Mouse (Mus musculus) stomach, embryonic 15.5 days (tissue): ENCODE measurements around the gene Sept9. TPM values are rescaled to one million over a fixed set of nuclear protein-coding genes. Genes with fewer than 3 reads are reported as not detected.

Experiments used
- ATAC-seq: fragments of 200-750 bp; cut with Nextera tagmentation; 2 replicates; pipeline ENCODE4 v1.8.0; 2017; ENCODE audit warnings: low read depth, moderate number of reproducible peaks, moderate TSS enrichment; ENCODE audit not compliant: insufficient read depth, low FRiP score
- H3K27ac ChIP-seq: fragments of 300-500 bp; sonication (generic); 2 replicates; pipeline ENCODE4 v1.5.1; 2015; ENCODE audit warnings: mild to moderate bottlenecking, inconsistent platforms
- H3K27me3 ChIP-seq: fragments of 300-500 bp; sonication (generic); replicated peaks from 2 replicates; pipeline ENCODE4 v1.6.1; 2015; ENCODE audit warnings: inconsistent platforms
- H3K36me3 ChIP-seq: fragments of 300-500 bp; sonication (generic); 2 replicates; pipeline ENCODE4 v1.6.1; 2015; ENCODE audit warnings: inconsistent platforms
- H3K4me1 ChIP-seq: fragments of 300-500 bp; sonication (generic); 2 replicates; pipeline ENCODE4 v1.6.1; 2015; ENCODE audit warnings: inconsistent platforms
- H3K4me2 ChIP-seq: fragments of 300-500 bp; sonication (generic); 2 replicates; pipeline ENCODE4 v1.6.1; 2015; ENCODE audit warnings: mild to moderate bottlenecking, inconsistent platforms
- H3K4me3 ChIP-seq: fragments of 300-500 bp; sonication (generic); replicated peaks from 2 replicates; pipeline ENCODE4 v1.5.1; 2015; ENCODE audit warnings: inconsistent platforms
- H3K9ac ChIP-seq: fragments of 300-500 bp; sonication (generic); 2 replicates; pipeline ENCODE4 v1.6.1; 2015; ENCODE audit warnings: inconsistent platforms
- H3K9me3 ChIP-seq: fragments of 300-500 bp; sonication (generic); 2 replicates; pipeline ENCODE4 v1.6.1; 2016; ENCODE audit warnings: inconsistent platforms
- WGBS: fragments of 180-500 bp; shearing (Covaris S2); methylation state at CpG from one replicate; pipeline ENCODE4 v1.1.7; 2015; 5-methylcytosine and 5-hydroxymethylcytosine counted together
- polyA plus RNA-seq: library from polyadenylated mRNA; unstranded; fragments of >200 nt; fragmentation: Nextera tagmentation; extraction: Ambion mirVana; gene quantifications from 2 replicates; pipeline ENCODE4 v1.2.1, GENCODE M21; 2015

Gene Sept9
- polyA plus RNA-seq, 1 experiment from 2014 or later = 107 TPM

DNA sequence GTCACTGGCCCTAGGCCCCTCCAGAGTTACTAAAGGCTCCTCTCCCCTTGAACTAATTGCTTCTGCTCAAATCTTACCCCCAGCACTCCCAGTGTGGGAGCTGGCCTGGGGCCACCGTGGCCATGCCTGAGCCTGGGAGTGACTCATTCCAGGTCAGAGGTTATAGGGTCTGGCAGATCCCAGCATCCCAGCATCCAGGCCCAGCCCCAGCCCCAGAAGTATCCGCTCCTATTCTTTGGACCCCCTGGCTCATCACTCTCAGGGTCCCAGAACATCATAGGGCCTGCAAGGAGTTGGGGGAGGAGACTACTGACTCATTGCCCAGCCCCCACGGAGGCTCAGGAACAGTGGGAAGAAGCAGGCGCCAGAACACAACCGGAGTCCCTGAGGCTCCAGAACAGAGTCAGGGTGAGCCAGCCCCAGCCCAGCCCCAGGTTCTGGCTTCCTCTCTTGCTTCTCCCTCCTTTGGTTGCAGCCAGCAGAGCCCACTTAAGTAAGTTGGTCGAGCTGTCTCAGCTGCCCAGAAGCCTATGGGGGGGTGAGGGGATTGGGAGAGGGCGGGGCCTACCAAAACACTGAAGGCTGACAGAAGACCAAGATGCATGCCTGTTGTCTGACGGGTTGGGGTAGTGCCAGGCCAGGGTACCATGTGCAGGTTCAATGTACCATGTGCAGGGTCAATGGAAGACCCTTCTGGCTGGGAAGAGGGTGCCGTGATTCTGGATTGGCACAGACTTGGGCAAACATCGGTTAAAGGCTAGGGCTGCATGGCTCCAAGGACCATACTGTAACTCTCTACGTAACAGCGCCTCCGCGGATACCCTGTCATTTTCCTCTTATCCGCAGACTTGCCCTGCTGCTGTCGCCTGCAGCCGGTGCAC is 132.1 kb downstream of the Sept9 start:
- Histone ChIP-seq H3K4me3 (peak overlapping the region; percentile 51), H3K9ac (no peak overlapping the region), H3K27ac (peak overlapping the region; percentile 87), H3K36me3 (no peaks in the 10 kb centered on the region), H3K4me2 (peak overlapping the region; percentile 87), H3K9me3 (no peaks in the 10 kb centered on the region), H3K27me3 (no peaks in the 10 kb centered on the region), H3K4me1 (peaks cover 66% of the 10 kb centered on the region)
- peak; percentile 1; the same call in 1 of the 2 replicates for ATAC-seq
- WGBS = 4% methylated on average over 17 of the region's 17 CpGs

DNA sequence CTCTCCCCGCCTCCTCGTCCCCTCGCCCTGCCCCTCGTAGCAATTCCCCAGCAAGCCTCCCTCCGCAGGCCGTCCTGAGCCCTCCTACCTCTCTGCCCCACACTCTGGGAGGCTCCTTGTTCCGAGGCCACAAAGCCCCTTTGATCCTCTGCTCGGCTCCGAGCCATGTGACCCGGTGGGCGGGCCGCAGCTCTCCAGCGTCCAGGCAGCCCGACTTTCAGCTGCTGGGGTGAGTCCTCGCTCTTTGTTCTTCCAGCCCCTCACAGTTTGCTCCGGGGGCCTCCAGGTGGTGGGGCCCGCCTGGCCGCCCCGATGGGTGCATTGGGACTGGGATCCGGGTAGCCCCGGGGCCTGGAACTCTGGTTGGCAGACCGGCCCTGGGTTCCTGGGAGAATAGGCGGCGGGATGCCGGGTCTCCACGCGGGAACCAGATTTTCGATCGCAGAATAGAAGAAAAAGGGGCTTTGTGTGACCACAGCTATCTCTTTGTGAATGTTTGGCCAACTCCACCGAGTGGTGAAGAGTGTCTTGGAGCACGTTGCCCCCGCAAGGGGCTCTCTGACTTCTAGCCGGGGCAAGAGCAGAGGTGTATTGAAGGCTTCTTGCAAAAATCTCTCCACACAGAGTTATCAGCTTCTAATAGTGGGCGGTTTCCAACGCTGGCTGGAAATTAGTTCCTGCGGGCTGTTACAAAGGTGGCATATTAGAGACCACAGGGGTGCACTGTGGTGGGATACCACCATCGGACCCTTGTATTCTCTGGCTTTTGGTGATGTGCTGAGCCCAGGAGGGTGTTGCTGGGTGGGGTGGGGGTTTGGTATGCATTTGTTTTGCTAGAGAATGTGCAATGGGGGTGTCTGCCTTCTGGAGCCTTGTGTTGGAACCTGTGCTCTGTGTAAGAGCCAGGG is 133.0 kb downstream of the Sept9 start:
- peak; percentile 71 for ATAC-seq
- peaks cover 68% of the 10 kb centered on the region for H3K4me1 ChIP-seq

DNA sequence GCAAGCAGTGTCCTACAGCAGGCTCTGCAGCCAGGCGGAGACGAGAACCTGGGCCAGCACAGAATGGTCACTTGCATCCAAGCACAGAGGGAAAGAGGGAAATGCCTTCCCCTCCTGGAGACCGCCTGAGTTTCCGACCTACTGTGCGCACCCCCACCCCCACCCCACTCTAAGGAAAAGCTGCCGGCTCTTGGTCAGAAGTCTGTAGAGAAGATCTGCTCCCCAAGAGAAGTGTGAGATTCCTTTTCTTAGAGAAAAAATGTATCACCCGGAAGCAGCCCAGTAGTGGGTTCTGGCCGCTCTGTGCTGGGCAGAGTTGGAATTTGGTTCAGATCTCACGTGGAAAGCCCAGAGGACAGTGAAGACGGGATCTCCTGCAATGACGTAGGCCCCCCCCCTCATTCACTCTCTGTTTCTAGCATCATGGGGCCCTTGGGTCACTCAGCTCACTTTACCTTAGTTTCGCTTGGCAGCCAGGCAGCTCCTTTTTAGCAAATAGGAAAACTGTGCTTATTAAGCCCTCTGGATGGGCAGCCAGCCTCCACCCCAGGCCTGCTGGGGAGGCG is 133.8 kb downstream of the Sept9 start:
- ATAC-seq = no peak
- Histone ChIP-seq H3K9ac (peak overlapping the region; percentile 47; the same call in 1 of the 2 replicates), H3K27ac (peak overlapping the region; percentile 87), H3K36me3 (no peaks in the 10 kb centered on the region), H3K27me3 (no peaks in the 10 kb centered on the region), H3K4me1 (peaks cover 75% of the 10 kb centered on the region), H3K4me3 (peak overlapping the region; percentile 51), H3K4me2 (peak overlapping the region; percentile 87), H3K9me3 (no peaks in the 10 kb centered on the region)
- WGBS = 26% methylated on average over 13 of the region's 13 CpGs

More for the DNA sequence above, 133.0 kb downstream of the Sept9 start:
- Histone ChIP-seq H3K27me3 (no peaks in the 10 kb centered on the region), H3K4me3 (peak overlapping the region; percentile 51), H3K4me2 (peak overlapping the region; percentile 87), H3K9ac (peak overlapping the region; percentile 47), H3K27ac (peak overlapping the region; percentile 87), H3K9me3 (no peaks in the 10 kb centered on the region), H3K36me3 (no peaks in the 10 kb centered on the region)
- WGBS = 2% methylated on average over 37 of the region's 37 CpGs

DNA sequence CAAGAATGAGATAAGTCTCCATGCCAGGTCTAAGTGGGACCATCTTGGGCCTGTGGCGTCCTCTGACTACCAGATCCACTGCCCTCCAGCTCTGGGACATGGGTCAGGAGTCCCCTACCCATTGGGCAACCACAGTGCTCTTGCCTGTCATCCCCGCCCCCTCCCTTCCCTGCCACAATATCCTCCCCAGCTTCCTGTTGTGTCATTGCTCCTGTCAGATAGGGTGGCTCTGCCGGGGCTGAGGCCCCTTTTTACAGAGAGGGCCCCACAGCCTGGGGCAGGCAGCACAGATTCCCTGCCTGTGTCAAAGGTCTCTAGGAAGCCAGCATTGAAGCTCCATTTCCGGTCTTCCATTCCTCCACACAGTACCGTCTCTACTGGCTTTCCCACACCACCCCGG is 134.6 kb downstream of the Sept9 start:
- Histone ChIP-seq H3K27ac (peak overlapping the region; percentile 87), H3K27me3 (no peaks in the 10 kb centered on the region), H3K4me1 (peaks cover 84% of the 10 kb centered on the region), H3K9me3 (no peaks in the 10 kb centered on the region), H3K36me3 (no peaks in the 10 kb centered on the region), H3K9ac (no peak overlapping the region), H3K4me3 (peak overlapping the region; percentile 51), H3K4me2 (peak overlapping the region; percentile 87)
- ATAC-seq = no peak
- 30% methylated on average over 6 of the region's 6 CpGs for WGBS

DNA sequence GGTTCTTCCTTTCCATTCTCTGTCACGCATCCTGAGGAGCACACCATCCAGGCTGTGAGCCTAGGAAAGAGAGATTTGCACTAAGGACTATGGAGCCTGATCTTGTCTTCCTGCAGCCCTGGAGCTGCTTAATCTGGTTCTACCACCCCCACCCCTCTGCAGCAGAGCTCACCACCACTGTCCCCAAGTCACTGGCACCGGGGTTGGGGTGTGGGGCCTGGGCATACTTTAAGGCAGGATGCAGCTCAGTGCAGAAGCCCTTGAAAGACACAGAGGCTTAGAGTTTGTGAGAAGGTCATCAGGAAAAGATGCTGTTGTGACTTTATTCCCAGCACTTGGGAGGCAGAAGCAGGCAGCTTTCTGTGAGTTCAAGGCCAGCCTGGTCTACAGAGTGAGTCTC is 135.7 kb downstream of the Sept9 start:
- 70% methylated on average over 2 of the region's 2 CpGs for WGBS
- Histone ChIP-seq H3K4me1 (peaks cover 87% of the 10 kb centered on the region), H3K36me3 (no peaks in the 10 kb centered on the region), H3K27ac (peak overlapping the region; percentile 87; the same call in 1 of the 2 replicates), H3K4me2 (peak overlapping the region; percentile 87), H3K27me3 (no peaks in the 10 kb centered on the region), H3K9me3 (no peaks in the 10 kb centered on the region), H3K9ac (no peak overlapping the region), H3K4me3 (peak overlapping the region; percentile 51; the same call in 1 of the 2 replicates)
- no peak for ATAC-seq

DNA sequence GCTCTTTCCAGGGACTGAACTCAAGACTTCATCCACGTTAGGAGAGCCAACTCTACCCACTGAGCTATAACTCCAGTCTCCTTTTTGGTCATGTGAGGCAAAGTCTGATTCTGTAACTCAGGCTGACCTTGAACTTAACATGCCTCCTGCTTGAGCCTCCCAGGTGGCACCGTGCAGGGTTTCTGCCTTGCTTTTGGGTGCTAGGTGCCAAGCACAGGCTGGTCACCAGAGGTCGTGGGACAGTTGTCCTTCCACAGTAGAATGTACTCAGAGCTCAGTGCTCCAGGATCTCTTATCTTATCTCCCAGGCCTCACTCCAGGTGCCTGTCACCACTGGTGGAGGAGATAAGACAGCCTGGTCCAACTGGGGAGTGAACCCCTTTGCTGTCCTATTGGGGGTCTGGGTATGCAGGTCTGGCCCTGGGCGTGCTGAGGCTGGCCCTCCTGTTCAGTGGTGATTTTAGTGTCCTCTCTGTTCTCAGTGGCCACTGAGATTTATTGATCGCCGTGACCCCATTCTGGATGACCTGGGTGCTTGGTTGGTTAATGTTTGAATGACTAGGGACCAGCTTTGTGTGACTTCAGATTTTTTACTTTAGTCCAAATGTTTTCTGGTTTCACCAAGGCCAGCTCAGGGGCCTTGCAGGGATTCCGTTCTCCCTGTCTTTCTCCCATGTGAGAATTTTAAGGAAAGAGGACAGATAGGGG is 136.8 kb downstream of the Sept9 start:
- H3K4me1 ChIP-seq = peaks cover 79% of the 10 kb centered on the region
- H3K4me2 ChIP-seq = no peak overlapping the region

DNA sequence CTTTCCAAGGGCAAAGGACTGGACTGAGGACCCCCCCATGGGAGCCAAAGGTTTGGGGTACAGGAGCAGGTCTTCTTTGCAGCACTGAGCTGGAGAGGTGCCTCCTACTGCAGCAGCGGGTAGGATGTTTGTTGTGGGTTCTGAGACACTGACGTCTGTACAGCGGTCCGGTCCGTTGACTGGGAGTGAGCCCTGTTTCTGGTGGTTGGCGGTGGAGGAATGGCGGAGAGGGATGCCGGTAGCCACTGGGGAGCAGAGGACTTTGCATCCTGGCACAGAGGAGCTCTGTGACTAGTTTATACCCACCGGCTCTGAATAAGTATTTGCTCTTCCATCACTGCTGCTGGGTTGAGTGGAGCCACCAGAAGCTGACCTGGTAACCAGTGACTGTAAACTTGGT is 138.3 kb downstream of the Sept9 start:
- 0 out of 2 replicates have a peak overlapping the region, but pooled peaks have one; percentile 46 for H3K27ac ChIP-seq
- H3K4me2 ChIP-seq = no peak overlapping the region

More for the DNA sequence above, 136.8 kb downstream of the Sept9 start:
- H3K27me3 ChIP-seq = no peaks in the 10 kb centered on the region
- no peak overlapping the region; the same call in 1 of the 2 replicates for H3K27ac ChIP-seq
- H3K9me3 ChIP-seq = no peaks in the 10 kb centered on the region
- WGBS = 64% methylated on average over 7 of the region's 7 CpGs
- H3K4me3 ChIP-seq = no peak overlapping the region
- ATAC-seq = no peak
- H3K9ac ChIP-seq = no peak overlapping the region
- no peaks in the 10 kb centered on the region for H3K36me3 ChIP-seq

DNA sequence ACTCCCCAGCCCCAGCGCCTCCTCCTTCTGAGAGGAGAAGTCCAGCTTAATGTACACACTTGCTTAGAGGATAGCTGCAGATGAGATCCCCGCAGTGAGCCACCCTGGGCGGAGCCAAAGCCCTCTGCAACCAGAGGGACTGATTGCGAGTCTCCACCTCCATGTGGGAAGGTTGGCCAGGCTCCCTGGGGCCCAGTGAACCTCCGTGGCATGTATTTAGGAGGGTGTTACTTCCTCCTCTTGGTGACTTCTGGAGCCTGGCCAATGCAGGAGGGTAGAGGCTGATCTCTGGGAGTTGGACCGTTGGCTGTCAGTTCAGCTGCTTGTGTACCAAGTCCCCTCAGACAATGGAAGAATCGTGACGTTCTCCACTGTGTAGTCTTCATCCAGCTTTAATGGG is 139.0 kb downstream of the Sept9 start:
- Histone ChIP-seq H3K36me3 (no peaks in the 10 kb centered on the region), H3K27ac (peak overlapping the region; percentile 46), H3K9ac (no peak overlapping the region), H3K4me2 (peak overlapping the region; percentile 3; the same call in 1 of the 2 replicates), H3K27me3 (no peaks in the 10 kb centered on the region), H3K4me1 (peaks cover 70% of the 10 kb centered on the region), H3K4me3 (no peak overlapping the region), H3K9me3 (no peaks in the 10 kb centered on the region)
- ATAC-seq = peak; percentile 65; the same call in 1 of the 2 replicates
- WGBS = 31% methylated on average over 8 of the region's 8 CpGs

More for the DNA sequence above, 138.3 kb downstream of the Sept9 start:
- no peak for ATAC-seq
- no peak overlapping the region for H3K9ac ChIP-seq
- 85% methylated on average over 9 of the region's 9 CpGs for WGBS
- no peaks in the 10 kb centered on the region for H3K36me3 ChIP-seq
- H3K9me3 ChIP-seq = no peaks in the 10 kb centered on the region
- no peaks in the 10 kb centered on the region for H3K27me3 ChIP-seq
- H3K4me1 ChIP-seq = peaks cover 74% of the 10 kb centered on the region
- no peak overlapping the region for H3K4me3 ChIP-seq

DNA sequence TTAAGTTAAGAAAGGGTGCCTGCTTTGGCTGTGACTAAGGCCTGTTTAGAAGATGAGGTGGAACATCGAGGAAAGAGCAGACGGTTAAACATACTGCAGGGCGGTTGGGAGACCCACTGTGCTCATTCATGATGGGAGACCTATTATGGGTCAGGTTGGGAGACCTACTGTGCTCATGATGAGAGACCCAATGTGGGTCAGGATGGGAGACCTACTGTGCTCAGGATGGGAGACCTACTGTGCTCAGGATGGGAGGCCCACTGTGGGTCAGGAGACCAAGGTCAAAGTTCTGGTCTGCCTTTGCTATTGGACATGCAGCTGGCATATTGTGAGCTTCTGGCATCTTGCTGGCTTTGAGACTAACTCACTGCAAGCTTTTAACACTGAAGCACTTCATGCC is 139.6 kb downstream of the Sept9 start:
- Histone ChIP-seq H3K36me3 (no peaks in the 10 kb centered on the region), H3K27me3 (no peaks in the 10 kb centered on the region), H3K9ac (no peak overlapping the region), H3K4me3 (no peak overlapping the region), H3K9me3 (no peaks in the 10 kb centered on the region), H3K4me2 (no peak overlapping the region), H3K27ac (peak overlapping the region; percentile 46), H3K4me1 (peaks cover 70% of the 10 kb centered on the region)
- ATAC-seq = no peak
- WGBS = 77% methylated on average over 3 of the region's 3 CpGs

DNA sequence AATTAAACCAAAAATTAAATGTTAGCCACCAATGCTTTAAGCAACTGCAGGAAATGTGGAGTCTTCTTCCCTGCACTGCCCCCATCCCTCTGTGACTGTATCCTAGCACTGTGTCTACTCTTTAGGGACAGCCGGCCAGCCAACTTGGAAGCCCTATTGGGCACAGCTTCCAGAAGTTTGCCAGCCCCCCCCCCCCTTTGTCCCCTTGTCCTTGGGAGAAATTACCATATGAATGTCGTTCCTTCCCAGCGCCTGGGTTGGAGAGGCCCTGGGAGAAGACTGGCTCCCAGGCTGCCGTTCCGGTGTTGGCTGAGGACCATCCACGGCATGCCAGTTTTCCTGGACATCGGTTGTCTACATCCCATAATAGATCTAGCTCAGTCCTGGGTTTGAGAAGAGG is 141.8 kb downstream of the Sept9 start:
- Histone ChIP-seq H3K27me3 (no peaks in the 10 kb centered on the region), H3K36me3 (no peaks in the 10 kb centered on the region), H3K9ac (no peak overlapping the region), H3K4me3 (no peak overlapping the region), H3K9me3 (no peaks in the 10 kb centered on the region), H3K4me2 (no peak overlapping the region), H3K27ac (no peak overlapping the region), H3K4me1 (peaks cover 70% of the 10 kb centered on the region)
- 70% methylated on average over 7 of the region's 7 CpGs for WGBS
- ATAC-seq = no peak

DNA sequence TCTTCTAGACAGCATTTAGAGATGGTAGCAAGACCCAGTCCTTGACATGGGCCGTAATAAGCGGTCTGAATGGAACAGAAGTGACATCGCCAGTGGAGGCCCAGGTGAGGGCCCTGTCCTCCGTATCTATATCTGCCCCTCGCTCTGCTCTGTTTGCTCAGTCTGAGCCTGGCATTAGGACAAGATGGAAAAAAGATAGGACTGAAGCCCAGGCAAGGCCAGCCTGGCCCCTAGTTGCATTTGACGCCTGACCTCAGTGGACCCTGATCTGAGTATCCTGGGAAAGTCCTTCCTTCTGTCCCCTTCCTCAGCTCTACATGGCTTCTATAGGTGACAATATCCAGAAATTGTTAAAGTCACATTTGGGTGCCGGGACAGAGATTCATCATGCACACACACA is 142.6 kb downstream of the Sept9 start:
- Histone ChIP-seq H3K27me3 (no peaks in the 10 kb centered on the region), H3K9ac (no peak overlapping the region), H3K9me3 (no peaks in the 10 kb centered on the region), H3K4me3 (no peak overlapping the region), H3K4me2 (no peak overlapping the region), H3K27ac (no peak overlapping the region), H3K4me1 (peaks cover 73% of the 10 kb centered on the region), H3K36me3 (no peaks in the 10 kb centered on the region)
- 78% methylated on average over 7 of the region's 7 CpGs for WGBS
- ATAC-seq = no peak
